9 mouse cellular contexts compared by ENCODE assay signal in genomic region chr6:88346776-88347175, GRCm38 (mm10).
DNase-seq lines count a peak whose midpoint lies in the region.
"Had no signal": no experiment of that assay in that cellular context is flagged by ENCODE, and none has a peak within 500 bp of the region (broad histone marks: within the 10 kb centered on the region; RNA-seq: fewer than 3 reads in every experiment).

No protein-coding gene starts in this region.

- DNase-seq in heart, adult 18-20 months: peak; percentile 15 to 25
- no peak for DNase-seq in heart, postnatal 4 days
- peak; percentile 45 for DNase-seq in NIH3T3 (ENCODE audit: low read depth)
- DNase-seq in cerebellum, adult 9-10 months: peak; percentile 86
- peak; percentile 24 for DNase-seq in gastrocnemius, postnatal 10 days
- DNase-seq in ovary, postnatal 14 days (ENCODE audit: low spot score): no peak
- DNase-seq in embryo, embryonic 9.5 days (ENCODE audit: extremely low spot score): no peak
- no peak for DNase-seq in layer of hippocampus, postnatal 25 days (ENCODE audit: extremely low spot score in 1 of 2, low spot score in 1 of 2)
- DNase-seq: lung, postnatal 10 days had no signal

Comparison
In these comparisons a context has a peak if more than half of its experiments do, and no peak if none do; other contexts are left out.
1. DNase-seq: peak in heart, adult 18-20 months (2 of 2), NIH3T3 (single experiment), cerebellum, adult 9-10 months (single experiment) and gastrocnemius, postnatal 10 days (single experiment); none in heart, postnatal 4 days (single experiment), ovary, postnatal 14 days (single experiment), embryo, embryonic 9.5 days (single experiment) and layer of hippocampus, postnatal 25 days (0 of 2).